Mouse (Mus musculus): ENCODE measurements around the gene Fgfr2.

DNA sequence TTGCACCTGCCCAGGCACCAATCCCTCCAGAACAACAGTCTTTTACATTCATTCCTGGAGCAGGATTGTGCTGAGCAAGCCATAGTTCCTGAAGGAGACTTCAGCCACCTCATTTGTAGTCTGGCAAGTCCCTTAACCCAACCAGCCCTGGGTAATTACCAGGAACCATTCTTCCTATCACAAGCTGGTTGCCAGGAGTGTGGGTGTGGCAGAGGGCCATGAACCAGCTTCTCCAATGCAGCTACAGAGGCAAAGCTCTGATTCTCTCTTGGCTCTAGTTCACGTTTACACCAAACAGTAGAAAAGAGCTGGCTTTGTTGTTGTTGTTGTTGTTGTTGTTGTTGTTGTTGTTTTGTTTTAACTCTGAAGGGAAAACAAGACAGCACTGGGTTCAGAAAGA, 2260.6 kb downstream of the Fgfr2 start:
- TF ChIP-seq CTCF (IDR thresholded peaks at IDR 0.05; ENCODE audit: low read depth) = no peak
- TF ChIP-seq EP300 (IDR thresholded peaks at IDR 0.05; ENCODE audit: low read depth) = no peak

Measured in liver, postnatal 0 days (tissue).